Mouse (Mus musculus) intestine, embryonic 14.5 days (tissue): Measurements from ENCODE around the gene Defa30. TPM values are rescaled to one million over a fixed set of nuclear protein-coding genes. Genes with fewer than 3 reads are reported as not detected.
"Not testable (repeated sequence)": the region's sequence is repeated elsewhere in the genome, so short reads cannot be mapped to it uniquely, and the experiment has no call there.

ENCODE experiments used
- ATAC-seq: fragments of 200-750 bp; cut with Nextera tagmentation; replicated peaks from 2 replicates; pipeline ENCODE4 v1.8.0; 2017; ENCODE audit warnings: low read depth, moderate number of reproducible peaks, moderate TSS enrichment, moderate library complexity; ENCODE audit not compliant: low FRiP score, low TSS enrichment
- DNase-seq: peaks from one replicate; pipeline ENCODE4 v3.0.0-alpha.2; 2018; ENCODE audit warnings: low spot score
- H3K27ac ChIP-seq: fragments of 300-500 bp; sonication (generic); 2 replicates; pipeline ENCODE4 v1.5.1; 2014; ENCODE audit warnings: low read depth, mild to moderate bottlenecking, control low read depth
- H3K27me3 ChIP-seq: fragments of 300-500 bp; sonication (generic); replicated peaks from 2 replicates; pipeline ENCODE4 v1.6.1; 2014; ENCODE audit warnings: low read length, control low read depth; ENCODE audit not compliant: control insufficient read depth, insufficient read depth
- H3K36me3 ChIP-seq: fragments of 300-500 bp; sonication (generic); 2 replicates; pipeline ENCODE4 v1.6.1; 2014; ENCODE audit warnings: low read length, control low read depth; ENCODE audit not compliant: control insufficient read depth, insufficient read depth
- H3K4me1 ChIP-seq: fragments of 300-500 bp; sonication (generic); replicated peaks from 2 replicates; pipeline ENCODE4 v1.6.1; 2014; ENCODE audit warnings: low read length, control low read depth, mixed read lengths; ENCODE audit not compliant: control insufficient read depth, insufficient read depth
- H3K4me2 ChIP-seq: fragments of 300-500 bp; sonication (generic); 2 replicates; pipeline ENCODE4 v1.6.1; 2014; ENCODE audit warnings: low read length
- H3K4me3 ChIP-seq: fragments of 300-500 bp; sonication (generic); 2 replicates; pipeline ENCODE4 v1.5.1; 2014; ENCODE audit warnings: low read depth, low read length, control low read depth, mixed read lengths
- H3K9ac ChIP-seq: fragments of 300-500 bp; sonication (generic); 2 replicates; pipeline ENCODE4 v1.6.1; 2014; ENCODE audit warnings: mild to moderate bottlenecking, low read length
- H3K9me3 ChIP-seq: fragments of 300-500 bp; sonication (generic); 2 replicates; pipeline ENCODE4 v1.6.1; 2016; ENCODE audit warnings: low read length, control low read depth; ENCODE audit not compliant: control insufficient read depth
- WGBS: fragments of 180-500 bp; shearing (Covaris S2); extraction: QIAGEN DNeasy Blood & Tissue Kit; methylation state at CpG from one replicate; pipeline ENCODE4 v1.1.7; 2014; 5-methylcytosine and 5-hydroxymethylcytosine counted together
- polyA plus RNA-seq: library from polyadenylated mRNA; unstranded; fragments of >200 nt; fragmentation: Nextera tagmentation; extraction: Ambion mirVana; gene quantifications from 2 replicates; pipeline ENCODE4 v1.2.1, GENCODE M21; 2014

Defa30 gene
- not detected in 2 replicates for polyA plus RNA-seq

DNA sequence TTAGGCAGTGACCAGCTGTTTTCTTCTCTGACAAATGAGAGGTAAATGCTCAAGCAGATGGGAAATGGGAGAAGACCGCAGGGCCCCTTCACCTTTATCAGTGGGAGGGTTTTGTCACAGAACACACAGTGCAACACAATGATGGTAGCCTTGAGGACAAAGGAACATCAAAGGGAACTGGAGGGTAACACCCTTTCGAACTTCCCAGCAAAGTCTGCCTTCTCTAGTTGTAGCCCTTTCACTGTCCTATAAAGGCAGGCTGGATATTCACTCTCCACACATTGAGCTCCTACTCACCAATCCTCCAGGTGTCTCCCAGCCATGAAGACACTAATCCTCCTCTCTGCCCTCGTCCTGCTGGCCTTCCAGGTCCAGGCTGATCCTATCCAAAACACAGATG is at the start of gene Defa30:
Defa30 (plus strand) TSS at position 301 of the 400 bp plus-strand sequence.
- not testable (repeated sequence) for H3K36me3 ChIP-seq, H3K9ac ChIP-seq, ATAC-seq, DNase-seq, H3K4me3 ChIP-seq, H3K27me3 ChIP-seq, H3K9me3 ChIP-seq, H3K27ac ChIP-seq, H3K4me1 ChIP-seq, H3K4me2 ChIP-seq
- 63% methylated on average over 3 of the region's 3 CpGs for WGBS

DNA sequence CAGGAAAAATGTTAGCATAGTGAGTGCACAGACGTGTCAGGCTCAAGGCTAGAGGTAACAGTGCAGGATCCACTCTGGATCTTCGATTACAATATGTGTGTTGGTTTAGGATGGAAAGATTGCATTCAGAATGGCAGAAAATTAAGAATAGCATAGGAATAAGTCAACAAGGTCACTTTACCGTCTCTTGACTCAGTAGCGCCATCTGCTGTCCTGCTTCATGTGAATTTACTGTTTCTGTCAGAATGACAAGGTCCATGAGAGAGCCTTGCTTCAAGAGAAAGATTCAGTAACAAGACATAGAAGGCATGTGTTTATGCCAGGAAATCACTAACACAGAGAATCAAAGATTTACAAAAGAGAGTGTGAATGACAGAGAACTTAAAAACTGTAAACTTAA is 41.3 kb upstream of the Defa30 start:
- no peaks in the 10 kb centered on the region for H3K4me1 ChIP-seq
- no peaks in the 10 kb centered on the region for H3K27me3 ChIP-seq
- no peak overlapping the region for H3K27ac ChIP-seq
- H3K4me3 ChIP-seq, result no peak overlapping the region
- no peaks in the 10 kb centered on the region for H3K36me3 ChIP-seq
- WGBS, result 40% methylated on average over 4 of the region's 4 CpGs
- H3K9me3 ChIP-seq, result no peaks in the 10 kb centered on the region
- H3K9ac ChIP-seq, result no peak overlapping the region
- DNase-seq, result peak; percentile 52
- ATAC-seq, result no peak
- H3K4me2 ChIP-seq, result no peak overlapping the region

DNA sequence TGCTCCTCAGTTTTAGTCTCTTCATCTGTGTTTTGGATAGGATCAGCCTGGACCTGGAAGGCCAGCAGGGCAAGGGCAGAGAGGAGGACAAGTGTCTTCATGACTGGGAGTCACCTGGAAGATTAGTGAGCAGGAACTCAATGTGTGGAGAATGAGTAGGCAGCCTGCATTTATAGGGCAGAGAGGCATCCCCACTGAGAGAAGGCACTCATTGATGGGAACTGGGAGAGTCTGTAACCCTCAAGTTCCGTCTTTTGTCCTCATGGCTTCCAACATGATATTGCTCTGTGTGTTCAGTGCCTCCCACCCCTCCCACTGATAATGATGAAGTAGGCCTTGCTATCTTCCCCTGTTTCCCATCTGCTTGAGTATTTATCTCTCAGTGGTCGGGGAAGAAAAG is 38.5 kb upstream of the Defa30 start, which contains the start of gene Gm14851:
Gm14851 (minus strand) TSS at position 101 of the 400 bp plus-strand sequence.
- H3K4me3 ChIP-seq, H3K9ac ChIP-seq, H3K9me3 ChIP-seq, DNase-seq, H3K27ac ChIP-seq, H3K36me3 ChIP-seq, H3K4me2 ChIP-seq, H3K27me3 ChIP-seq, H3K4me1 ChIP-seq, ATAC-seq: not testable (repeated sequence)
- no CpG with 5 or more reads among the region's 2 CpGs for WGBS

DNA sequence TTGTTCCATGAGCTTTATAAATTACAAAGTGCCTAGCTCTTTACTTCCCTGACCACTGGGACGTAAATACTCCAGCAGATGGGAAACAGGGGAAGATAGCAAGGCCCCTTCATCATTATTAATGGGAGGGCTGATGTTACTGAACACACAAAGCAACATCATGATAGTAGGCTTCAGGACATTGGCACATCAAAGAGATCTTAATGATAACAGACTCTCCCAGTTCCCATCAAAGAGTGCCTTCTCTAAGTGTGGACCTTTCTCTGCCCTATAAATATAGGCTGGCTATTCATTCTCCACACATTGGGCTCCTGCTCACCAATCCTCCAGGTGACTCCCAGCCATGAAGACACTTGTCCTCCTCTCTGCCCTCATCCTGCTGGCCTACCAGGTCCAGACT is 27.5 kb downstream of the Defa30 start, which contains the start of gene Defa22:
Defa22 (plus strand) TSS at position 301 of the 400 bp plus-strand sequence.
- no CpG with 5 or more reads among the region's 1 CpGs for WGBS
- H3K9me3 ChIP-seq, result not testable (repeated sequence)

More for the DNA sequence above, 27.5 kb downstream of the Defa30 start, which contains the start of gene Defa22:
- not testable (repeated sequence) for DNase-seq, H3K9ac ChIP-seq, ATAC-seq, H3K27me3 ChIP-seq, H3K36me3 ChIP-seq, H3K4me1 ChIP-seq, H3K4me3 ChIP-seq, H3K27ac ChIP-seq, H3K4me2 ChIP-seq

Other genes starting within 250 kb of the Defa30 start
- gene Defb33, start 242.0 kb upstream of the Defa30 start, polyA plus RNA-seq, result not detected in 2 replicates
- gene Gm15056, start 232.0 kb upstream of the Defa30 start, polyA plus RNA-seq, result not detected in 2 replicates
- not detected in 2 replicates for gene Gm6040, start 212.6 kb upstream of the Defa30 start, polyA plus RNA-seq
- gene AY761185, start 189.9 kb upstream of the Defa30 start, polyA plus RNA-seq, result not detected in 2 replicates
- gene Defa21, start 109.1 kb upstream of the Defa30 start, polyA plus RNA-seq, result not detected in 2 replicates
- 0.52 TPM in 1 of 2 replicates, not detected in the other for gene Defa23, start 79.6 kb upstream of the Defa30 start, polyA plus RNA-seq
- not detected in 2 replicates for gene Defa35, start 69.6 kb upstream of the Defa30 start, polyA plus RNA-seq
- not detected in 2 replicates for gene Defa25, start 50.2 kb upstream of the Defa30 start, polyA plus RNA-seq
- gene Gm14851, start 38.6 kb upstream of the Defa30 start, polyA plus RNA-seq, result not detected in 2 replicates
- gene Defa22, start 27.6 kb downstream of the Defa30 start, polyA plus RNA-seq, result not detected in 2 replicates
- gene Defa31, start 57.0 kb downstream of the Defa30 start, polyA plus RNA-seq, result not detected in 2 replicates
- not detected in 2 replicates for gene Gm15293, start 66.9 kb downstream of the Defa30 start, polyA plus RNA-seq
- gene Gm15292, start 115.1 kb downstream of the Defa30 start, polyA plus RNA-seq, result not detected in 2 replicates
- gene Defa27, start 180.9 kb downstream of the Defa30 start, polyA plus RNA-seq, result not detected in 2 replicates
- gene Defa29, start 192.4 kb downstream of the Defa30 start, polyA plus RNA-seq, result not detected in 2 replicates
- gene Defa2, start 243.9 kb downstream of the Defa30 start, polyA plus RNA-seq, result not detected in 2 replicates